Mouse (Mus musculus): ENCODE measurements around the gene Exd1.
A peak's percentile ranks its signal among the peaks of the same experiment; 100 is the strongest.
"Not testable (repeated sequence)": the region's sequence is repeated elsewhere in the genome, so short reads cannot be mapped to it uniquely, and the experiment has no call there.

Gene Exd1

DNA sequence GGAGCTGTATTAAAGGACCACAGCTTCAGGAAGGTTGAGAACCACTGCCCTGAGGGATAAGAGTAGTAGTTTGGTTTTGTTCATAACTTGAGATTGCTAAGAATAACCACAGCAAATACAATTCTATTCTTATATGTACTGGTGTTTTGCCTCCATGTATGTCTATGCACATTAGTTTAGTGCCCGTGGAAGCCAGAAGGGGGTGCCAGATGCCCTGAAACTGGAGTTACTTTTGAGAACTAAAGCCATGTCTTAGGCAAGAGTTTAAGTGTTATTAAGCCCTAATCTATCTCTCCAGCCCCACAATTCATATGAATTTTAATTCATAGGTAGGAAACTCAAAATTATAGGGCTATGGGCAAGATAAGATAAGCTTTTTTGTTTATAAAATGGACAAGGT is 5.3 kb downstream of the Exd1 start:
- peak; percentile 31 to 66 for DNase-seq (ENCODE audit: low spot score in 2 of 2)

DNA sequence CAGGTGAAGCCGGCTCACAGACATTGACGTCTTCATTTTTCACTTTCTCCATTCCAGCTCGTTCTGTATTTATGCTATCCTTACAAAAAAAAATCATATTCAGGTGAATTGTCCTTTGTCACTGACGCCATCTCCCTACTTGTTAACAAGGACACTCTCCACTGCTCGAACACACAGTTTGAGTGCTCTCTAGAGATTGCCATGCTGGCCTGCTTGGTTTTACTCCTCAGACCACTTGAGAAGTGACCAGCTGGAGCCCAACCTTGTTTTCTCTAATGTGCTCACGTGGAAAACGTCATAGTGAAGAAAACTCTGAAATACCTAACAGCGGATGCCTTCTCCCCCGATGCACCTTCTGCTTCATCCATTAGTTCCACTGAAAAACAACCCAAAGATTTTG is 8.6 kb downstream of the Exd1 start:
- DNase-seq (ENCODE audit: low spot score in 2 of 2) = no peak

DNA sequence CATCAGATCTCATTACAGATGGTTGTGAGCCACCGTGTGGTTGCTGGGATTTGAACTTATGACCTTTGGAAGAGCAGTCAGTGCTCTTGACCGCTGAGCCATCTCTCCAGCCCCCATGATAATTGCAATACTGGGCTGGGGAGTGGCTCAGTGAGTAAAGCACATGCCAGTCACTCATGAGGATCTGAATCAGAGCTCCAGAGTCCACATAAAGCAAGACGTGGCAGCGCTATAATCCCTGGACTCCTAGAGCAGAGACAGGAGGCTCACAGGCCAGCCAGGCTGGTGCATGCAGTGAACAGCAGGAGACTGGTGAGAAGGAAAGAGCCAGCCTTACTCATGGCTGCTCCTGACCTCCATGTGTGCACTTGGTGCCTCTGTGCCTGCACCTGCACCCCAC is 22.0 kb downstream of the Exd1 start:
- DNase-seq (ENCODE audit: low spot score in 2 of 2) = no peak

DNA sequence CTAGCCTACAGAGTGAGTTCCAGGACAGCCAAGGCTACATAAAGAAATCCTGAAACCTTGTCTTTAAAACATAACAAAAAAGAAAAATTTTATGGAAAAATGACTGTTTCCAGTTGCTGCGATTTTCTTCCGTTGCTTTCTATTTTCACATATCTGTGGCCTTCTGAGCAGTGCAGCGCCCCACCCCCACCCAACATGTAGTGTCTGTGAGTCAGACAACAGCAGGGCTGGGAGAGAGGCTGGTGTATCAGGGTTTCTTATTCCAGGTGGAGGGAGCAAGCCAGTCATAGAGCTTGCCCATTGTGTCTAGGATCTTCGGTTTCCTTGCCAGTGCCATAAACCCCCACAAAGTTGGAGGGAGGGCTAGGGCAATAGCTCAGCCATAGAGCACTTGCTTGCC is 23.6 kb downstream of the Exd1 start:
- no peak for DNase-seq (ENCODE audit: low spot score in 2 of 2)

DNA sequence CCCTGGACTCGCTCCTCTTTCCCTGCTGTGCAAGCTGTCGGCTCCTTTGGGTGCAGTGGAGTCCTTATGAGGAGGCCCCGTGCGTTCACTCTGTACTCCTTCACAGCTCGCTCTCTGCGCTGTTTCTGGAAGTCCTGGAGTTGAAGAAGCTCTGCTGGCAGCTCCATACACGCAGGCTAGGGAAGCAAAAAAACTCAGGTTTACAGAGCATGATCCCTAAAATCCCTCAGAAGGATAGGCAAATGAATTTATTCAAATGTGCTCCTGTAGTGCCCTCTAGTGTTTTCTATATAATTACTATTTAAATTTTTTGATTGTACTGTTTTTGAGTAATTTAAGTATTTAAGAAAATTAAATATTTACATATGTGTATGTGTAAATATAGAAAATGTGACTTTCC is 26.9 kb downstream of the Exd1 start:
- DNase-seq (ENCODE audit: low spot score in 2 of 2) = peak in 1 of 2 experiments; percentile 4

DNA sequence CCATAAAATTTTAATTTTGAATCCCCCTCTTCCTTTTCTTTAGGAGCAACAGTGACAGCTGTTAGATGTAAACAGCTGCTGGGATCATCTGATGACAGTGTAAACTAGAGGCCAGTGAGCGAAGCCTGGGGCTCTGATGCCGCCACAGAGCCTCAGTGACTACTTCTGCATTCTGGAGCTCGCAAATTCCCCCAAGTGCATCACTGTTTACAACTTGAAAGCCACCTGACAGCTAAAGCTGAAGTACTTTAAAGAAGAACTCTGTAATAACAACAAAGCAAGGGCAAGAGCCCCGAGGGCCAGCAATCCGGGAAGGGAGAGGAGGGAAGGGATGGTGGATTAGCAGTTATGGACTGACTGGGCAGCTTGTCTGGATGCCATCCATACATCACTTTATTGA is 30.6 kb downstream of the Exd1 start:
- no peak for DNase-seq (ENCODE audit: low spot score in 2 of 2)

DNA sequence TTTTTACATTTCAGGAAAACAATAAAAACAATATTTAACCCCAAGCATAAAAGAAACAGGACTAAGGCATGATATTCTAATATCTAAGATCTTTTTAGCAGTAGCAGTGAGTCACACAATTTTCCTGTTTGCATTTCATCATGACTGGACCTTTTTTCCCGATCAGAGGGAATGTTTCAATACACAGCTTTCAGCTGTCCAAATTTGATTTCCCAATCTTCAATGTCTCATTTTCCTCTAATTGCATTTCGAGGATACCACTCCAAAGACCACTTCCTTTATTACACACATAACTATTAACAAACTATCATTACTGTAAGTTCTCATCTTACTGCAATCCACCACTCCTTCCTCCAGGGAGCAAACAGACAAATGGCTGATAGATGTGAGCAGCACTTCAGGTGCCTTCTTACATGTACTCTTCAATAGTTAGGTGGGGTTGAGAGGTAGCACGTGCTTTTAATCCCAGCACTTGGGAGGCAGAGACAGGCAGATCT is 33.4 kb downstream of the Exd1 start:
- no peak for DNase-seq (ENCODE audit: low spot score in 2 of 2)

DNA sequence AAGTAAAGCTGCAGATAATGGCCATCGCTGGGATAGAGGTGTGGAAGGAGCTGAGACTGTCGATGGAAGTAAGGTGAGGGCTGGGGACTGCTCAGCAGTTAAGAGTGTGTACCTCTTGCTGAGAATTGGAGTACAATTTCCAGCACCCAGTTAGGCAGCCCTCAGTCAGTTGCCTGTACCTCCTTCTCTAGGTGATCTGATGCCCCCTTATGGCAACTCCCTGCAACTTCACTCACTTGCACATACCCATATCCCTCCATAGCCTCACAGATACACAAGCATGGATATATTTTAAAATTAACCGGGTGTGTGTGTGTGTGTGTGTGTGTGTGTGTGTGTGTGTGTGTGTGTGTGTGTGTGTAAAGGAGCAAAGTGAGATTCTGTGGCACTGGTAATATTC is 35.1 kb downstream of the Exd1 start:
- no peak for DNase-seq (ENCODE audit: low spot score in 2 of 2)

DNA sequence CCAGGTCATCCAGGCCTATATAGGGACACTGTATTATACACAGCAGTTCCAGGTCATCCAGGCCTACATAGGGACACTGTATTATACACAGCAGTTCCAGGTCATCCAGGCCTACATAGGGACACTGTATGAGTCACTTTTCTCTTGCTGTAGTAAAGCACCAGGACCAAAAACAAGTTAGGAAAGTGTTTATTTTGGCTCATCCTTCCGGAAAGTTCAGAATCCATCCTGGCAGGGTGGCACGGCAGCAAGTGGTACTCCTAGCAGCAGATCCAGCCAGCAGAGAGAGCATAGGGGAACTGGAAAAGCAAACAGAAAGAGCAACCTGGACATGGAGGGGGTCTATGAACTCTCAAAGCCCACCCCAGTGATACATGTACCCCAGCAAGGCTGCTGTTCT is 36.6 kb downstream of the Exd1 start:
- DNase-seq (ENCODE audit: low spot score in 2 of 2) = no peak

DNA sequence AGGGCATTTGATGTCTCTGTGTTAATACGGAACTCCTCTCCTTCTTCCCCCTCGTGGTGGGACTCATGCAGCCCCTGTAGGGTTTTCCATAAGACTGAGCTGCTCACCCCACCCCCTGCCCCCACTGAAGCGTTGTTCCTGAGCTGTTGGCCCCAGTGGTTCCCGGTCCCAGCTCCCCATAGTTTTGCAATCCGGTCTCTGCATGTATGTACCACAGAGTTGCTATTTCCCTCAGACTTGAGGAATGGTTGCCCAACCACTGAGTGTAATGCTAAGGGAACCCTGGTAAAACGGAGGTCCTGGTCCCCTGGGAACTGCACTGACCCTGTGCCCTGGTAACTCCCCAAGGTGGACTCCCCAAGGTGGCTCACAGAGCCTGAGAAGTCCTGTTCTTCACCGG is 38.9 kb downstream of the Exd1 start:
- not testable (repeated sequence) for DNase-seq (ENCODE audit: low spot score in 2 of 2)

DNA sequence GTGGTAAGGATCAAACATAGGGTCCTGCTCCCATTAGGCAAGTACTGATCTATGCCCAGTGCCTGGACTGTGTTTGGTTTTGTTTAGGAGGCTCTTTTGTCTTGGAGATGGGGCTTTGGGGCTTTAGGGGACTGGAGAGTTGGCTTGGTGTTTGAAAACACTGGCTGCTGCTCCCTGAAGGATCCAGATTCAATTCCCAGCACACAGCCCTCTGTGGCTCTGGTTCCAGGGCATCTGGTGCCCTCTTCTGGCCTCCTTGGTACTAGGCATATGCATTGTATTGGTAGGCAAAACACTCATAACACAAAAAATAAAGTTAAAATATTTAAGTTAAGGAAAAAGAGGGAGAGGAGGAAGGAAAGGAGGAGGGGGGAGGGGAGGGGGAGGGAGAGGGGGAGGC is 40.3 kb downstream of the Exd1 start:
- DNase-seq (ENCODE audit: low spot score in 2 of 2) = no peak

DNA sequence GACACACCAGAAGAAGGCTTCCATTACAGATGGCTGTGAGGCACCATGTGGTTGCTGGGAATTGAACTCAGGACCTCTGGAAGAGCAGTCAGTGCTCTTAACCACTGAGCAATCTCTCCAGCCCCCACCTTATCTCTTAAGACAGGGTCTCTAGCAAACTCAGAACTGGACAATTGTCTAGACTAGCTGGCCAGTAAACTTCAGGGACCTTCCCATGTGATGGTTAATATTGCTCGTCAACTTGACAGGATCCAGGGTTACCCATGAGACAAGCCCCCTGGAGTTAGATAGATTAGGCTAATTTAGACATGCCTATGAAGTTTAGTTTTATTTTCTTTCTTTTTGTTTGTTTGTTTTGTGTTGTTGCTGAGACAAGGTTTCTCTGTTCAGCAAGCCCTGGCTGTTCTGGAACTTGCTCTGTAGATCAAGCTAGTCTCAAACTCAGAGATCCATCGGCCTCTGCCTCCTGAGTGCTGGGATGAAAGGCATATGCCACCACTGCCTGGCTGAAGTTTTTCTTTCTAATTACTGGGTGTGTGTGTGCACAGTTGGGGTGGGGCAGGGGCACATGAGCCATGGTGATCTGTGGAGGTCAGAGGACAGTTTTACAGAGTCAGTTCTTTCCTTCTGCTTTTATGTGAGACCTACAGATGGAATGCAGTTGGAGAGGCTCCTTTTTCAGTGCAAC is 46.3 kb downstream of the Exd1 start:
- no peak for DNase-seq (ENCODE audit: low spot score in 2 of 2)

DNA sequence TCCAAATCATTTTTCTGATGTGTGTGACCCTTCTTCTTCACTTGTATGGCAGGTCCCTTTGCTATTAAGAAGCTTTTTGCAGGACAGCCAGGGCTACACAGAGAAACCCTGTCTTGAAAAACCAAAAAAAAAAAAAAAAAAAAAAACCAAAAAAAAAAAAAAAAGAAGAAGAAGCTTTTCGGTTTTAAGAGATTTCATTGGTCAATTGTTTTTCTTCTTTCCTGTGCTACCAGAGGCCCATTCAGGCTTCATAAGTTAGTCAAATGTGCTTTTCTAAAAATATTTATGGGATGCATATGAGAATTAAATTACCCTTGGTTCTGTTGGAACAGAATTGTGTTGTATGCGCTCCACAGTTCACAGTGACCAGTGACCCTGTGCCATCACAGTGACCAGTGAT is 48.6 kb downstream of the Exd1 start:
- DNase-seq (ENCODE audit: low spot score in 2 of 2) = no peak

DNA sequence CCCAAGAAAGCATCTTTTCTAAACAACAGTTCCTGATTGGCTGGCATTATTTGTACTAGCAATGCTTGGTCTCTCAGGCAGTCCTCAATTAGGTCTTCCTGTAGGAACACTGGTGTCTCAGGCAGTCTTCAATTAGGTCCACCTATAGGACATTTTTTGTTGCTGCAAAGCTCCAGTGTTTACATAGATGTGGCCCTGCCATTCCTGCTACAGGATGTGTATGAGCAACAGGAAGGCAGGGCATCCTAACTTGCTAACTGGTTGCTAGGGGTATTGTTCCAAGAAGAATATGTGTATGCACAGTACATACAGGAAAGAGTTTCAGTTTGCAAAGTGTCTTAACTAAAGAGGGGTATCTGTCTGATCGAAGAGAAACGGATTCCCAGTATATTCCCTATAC is 51.3 kb downstream of the Exd1 start:
- no peak for DNase-seq (ENCODE audit: low spot score in 2 of 2)

DNA sequence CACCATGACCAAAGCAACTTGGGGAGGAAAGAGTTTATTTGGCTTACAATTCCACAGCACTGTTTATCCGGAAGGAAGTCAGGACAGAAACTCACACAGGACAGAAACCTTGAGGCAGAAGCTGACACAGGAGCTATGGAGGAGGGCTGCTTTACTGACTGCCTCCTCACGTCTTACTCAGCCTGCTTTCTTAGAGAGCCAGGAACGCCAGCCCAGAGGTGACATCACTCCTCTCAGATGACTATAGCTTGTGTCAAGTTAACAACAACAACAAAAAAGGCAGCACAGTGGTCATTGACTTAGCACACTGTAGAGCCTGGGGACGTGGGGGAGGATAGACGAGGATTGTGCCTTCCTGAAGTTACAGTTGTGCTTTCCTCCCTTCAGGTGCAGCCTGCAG is 55.5 kb downstream of the Exd1 start:
- DNase-seq (ENCODE audit: low spot score in 2 of 2) = no peak

DNA sequence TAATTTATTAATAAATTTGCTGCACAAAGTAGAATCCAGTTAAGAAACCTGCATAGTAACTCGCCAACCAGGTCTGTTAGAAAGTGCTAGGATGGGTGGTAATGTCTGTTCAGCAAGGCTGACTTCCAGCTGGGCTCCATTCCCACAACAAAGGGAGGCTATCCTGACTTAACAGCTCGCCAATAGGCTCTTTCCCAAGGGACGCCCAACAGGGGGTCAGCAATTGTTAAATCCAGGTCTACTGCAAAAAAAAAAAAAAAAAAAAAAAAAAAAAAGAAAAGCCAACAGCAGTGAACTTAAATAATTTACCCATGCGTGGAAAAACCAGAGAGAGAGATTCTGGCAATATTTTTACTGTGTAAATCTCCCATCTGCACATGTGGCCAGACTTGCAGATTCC is 60.9 kb downstream of the Exd1 start:
- no peak for DNase-seq (ENCODE audit: low spot score in 2 of 2)

DNA sequence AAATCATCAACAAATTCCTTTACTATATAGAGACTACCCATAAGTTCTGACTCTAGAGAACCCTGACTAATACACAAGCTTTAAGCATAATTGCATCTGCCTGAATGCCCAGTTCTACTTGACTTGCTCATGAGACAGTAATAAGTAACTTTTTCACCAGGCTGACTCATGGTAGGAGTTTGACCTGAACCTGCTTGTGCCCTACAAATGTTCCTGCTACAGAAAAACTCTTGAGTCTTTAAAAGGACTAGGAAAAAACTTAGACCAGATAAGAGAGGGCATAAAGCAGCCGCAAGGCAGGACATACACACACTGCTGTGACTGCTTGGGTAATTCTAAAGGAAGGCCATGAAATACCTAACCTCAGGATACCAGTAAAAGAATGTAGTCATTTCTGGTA is 65.1 kb downstream of the Exd1 start:
- DNase-seq (ENCODE audit: low spot score in 2 of 2) = no peak

DNA sequence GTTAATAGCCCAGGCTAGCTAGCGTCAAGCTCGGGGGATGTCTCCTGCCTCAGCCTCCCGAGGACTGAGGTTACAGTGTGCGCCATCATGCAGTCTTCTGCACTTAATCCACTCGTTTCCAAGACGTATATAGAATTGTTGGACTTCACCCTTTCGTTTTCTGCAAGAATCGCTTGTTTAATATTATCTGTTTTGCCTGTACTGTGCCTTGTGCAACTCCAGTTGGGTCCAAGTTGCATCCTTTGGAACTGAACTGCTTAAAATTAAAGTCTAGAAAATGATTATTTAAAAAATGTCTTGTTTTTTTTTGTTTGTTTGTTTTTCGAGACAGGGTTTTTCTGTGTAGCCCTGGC is 69.1 kb downstream of the Exd1 start:
- no peak for DNase-seq (ENCODE audit: low spot score in 2 of 2)

DNA sequence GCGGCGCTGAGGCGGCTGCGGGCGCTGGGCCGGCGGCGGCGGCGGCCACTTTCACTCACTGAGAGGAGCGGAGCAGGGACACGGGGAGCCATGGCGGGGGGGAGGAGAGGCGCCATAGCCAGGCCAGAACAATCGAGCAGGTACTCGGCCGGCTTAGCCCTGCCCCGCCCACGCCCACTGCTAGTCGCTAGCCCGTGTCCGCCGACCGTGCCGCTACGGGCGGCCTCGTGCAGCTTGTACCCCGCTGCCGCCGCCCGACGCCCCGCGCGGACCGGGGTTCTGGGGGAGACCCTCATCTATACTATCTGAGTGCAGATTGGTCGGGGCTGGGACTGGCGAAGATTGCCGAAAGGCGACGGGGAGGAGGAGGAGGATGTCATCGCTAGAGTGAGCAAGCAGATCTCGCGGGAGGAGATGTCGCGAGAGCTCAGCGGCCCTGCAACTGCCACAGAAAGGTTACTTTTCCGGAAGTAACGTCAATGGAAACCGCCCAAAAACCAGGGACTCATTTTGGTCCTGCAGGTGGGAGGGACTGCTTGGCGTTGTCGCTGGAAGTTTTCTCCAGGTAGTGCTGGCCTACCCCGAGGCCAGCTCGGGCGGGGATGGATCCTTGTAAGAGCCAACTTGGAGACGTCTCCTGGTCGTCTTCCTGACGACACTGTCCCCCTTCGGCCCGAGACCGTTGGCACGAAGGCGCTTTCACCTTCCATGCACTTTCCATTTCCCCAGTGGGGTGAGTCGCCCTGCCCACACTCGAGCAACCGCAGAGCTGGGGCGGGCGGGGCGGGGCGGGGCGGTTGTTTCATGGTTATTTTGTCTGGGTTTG is 69.6 kb downstream of the Exd1 start, which contains the start of gene Ino80:
Ino80 (minus strand) TSS at position 117 of the 826 bp plus-strand sequence.
- DNase-seq (ENCODE audit: low spot score in 2 of 2) = peak; percentile 97 to 99

DNA sequence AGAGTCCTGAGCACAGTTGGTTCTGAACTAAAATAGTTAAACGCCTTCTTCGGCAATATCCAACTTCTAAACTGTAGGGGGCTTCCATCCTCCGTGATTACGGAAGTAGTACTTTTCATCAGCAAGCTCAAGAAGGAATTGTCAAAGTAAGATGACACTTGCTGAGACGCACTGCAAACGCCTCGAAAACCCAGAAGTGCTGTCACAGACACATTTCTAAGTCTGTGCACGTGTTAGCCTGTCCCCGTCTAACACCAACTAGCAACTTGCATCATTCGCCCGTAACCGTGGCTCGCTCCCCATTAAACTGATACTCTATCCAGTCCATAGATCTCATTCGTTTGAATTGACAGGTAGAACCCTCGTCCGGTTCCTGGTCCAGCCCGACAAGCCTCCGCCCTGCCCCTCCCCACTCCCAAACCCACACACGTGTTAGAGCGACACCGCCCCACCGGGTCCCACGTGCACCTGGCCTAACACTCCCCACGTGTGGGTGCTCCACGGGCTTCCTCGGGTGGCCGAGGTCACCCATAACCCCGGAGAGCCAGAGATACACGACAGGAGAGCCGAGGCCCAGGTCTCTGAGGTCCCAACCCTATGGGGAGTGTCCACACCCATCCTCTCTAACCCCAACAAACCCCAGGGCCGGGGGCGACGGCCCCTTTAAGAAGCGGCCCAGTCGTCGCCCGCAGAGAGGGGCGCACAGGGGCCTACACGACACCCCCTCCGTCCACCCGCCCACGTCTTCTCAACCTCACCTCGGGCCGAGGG is 70.6 kb downstream of the Exd1 start:
- peak; percentile 73 to 79 for DNase-seq (ENCODE audit: low spot score in 2 of 2)

DNA sequence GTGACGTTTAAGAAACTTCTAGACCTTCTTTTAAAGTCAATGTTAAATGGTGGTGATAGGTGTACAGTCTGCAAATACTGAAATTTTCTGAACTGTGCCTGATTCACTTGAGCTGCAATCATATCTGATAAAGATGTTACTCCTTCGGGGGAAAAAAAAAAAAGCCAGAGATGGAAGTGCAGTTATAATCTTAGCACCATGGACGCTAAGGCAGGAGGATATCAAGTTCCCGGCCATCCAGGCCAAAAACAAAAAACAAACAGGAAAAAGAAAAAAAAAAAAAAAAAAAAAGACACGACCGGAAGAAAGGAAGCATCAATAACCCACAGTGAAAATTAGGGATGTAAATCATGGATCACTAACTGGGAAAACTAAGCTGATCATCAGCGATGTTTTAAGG is 71.3 kb downstream of the Exd1 start:
- no peak for DNase-seq (ENCODE audit: low spot score in 2 of 2)

All from urinary bladder, postnatal 36 days (tissue).